Mouse (Mus musculus): ENCODE results near the gene Uts2.
A peak's percentile ranks its signal among the peaks of the same experiment; 100 is the strongest.
"Not testable (repeated sequence)": the region's sequence is repeated elsewhere in the genome, so short reads cannot be mapped to it uniquely, and the experiment has no call there.

The Uts2 gene

GRCm38 (mm10) chr4:151017356-151017755 lies 20.5 kb downstream of the Uts2 start:
- not testable (repeated sequence) for DNase-seq

- no peak for DNase-seq
Measured at GRCm38 (mm10) chr4:151024152-151024551, 27.3 kb downstream of the Uts2 start.

GRCm38 (mm10) chr4:151027001-151027400 lies 30.1 kb downstream of the Uts2 start:
- DNase-seq: peak; percentile 52 to 60

- DNase-seq: no peak
Measured at GRCm38 (mm10) chr4:151036521-151036920, 39.6 kb downstream of the Uts2 start.

GRCm38 (mm10) chr4:151037800-151038199 lies 40.9 kb downstream of the Uts2 start:
- no peak for DNase-seq

GRCm38 (mm10) chr4:151041506-151041905 lies 44.6 kb downstream of the Uts2 start:
- DNase-seq: no peak

- peak; percentile 42 to 43 for DNase-seq
Measured at GRCm38 (mm10) chr4:151043281-151043680, 46.4 kb downstream of the Uts2 start.

GRCm38 (mm10) chr4:151044037-151044943 lies 47.4 kb downstream of the Uts2 start, which contains the start of gene Per3:
Per3 (minus strand) TSS chr4:151044665.
- DNase-seq: peak; percentile 99 to 100

GRCm38 (mm10) chr4:151044944-151045570 lies 48.2 kb downstream of the Uts2 start:
- peak in 1 of 2 experiments; percentile 37 for DNase-seq

GRCm38 (mm10) chr4:151046524-151046923 lies 49.6 kb downstream of the Uts2 start:
- no peak for DNase-seq

GRCm38 (mm10) chr4:151051162-151051561 lies 54.3 kb downstream of the Uts2 start:
- no peak for DNase-seq

Measured in cerebellum, postnatal 14 days (tissue).